Mouse (Mus musculus) neural tube, embryonic 11.5 days (tissue): ENCODE data around the gene Ush2a. TPM values are rescaled to one million over a fixed set of nuclear protein-coding genes. Genes with fewer than 3 reads are reported as not detected.

Experiments
- ATAC-seq: fragments of 200-750 bp; cut with Nextera tagmentation; 2 replicates; pipeline ENCODE4 v1.8.0; 2017; ENCODE audit warnings: moderate number of reproducible peaks, mild to moderate bottlenecking, moderate TSS enrichment, moderate library complexity; ENCODE audit not compliant: insufficient read depth, low FRiP score, low TSS enrichment
- DNase-seq: peaks from one replicate; pipeline ENCODE4 v3.0.0-alpha.2; 2015; ENCODE audit warnings: low spot score
- H3K27ac ChIP-seq: fragments of 300-500 bp; sonication (generic); 2 replicates; pipeline ENCODE4 v1.5.1; 2014; ENCODE audit warnings: low read depth, mild to moderate bottlenecking, low read length
- H3K27me3 ChIP-seq: fragments of 300-500 bp; sonication (generic); 2 replicates; pipeline ENCODE4 v1.6.1; 2014; ENCODE audit warnings: mild to moderate bottlenecking, low read length, mixed read lengths; ENCODE audit not compliant: control insufficient read depth, insufficient read depth
- H3K36me3 ChIP-seq: fragments of 300-500 bp; sonication (generic); 2 replicates; pipeline ENCODE4 v1.6.1; 2014; ENCODE audit warnings: mild to moderate bottlenecking, low read length, moderate library complexity, mixed read lengths; ENCODE audit not compliant: control insufficient read depth, insufficient read depth
- H3K4me1 ChIP-seq: fragments of 300-500 bp; sonication (generic); 2 replicates; pipeline ENCODE4 v1.6.1; 2014; ENCODE audit warnings: low read length, mixed read lengths; ENCODE audit not compliant: control insufficient read depth, insufficient read depth
- H3K4me2 ChIP-seq: fragments of 300-500 bp; sonication (generic); 2 replicates; pipeline ENCODE4 v1.6.1; 2014; ENCODE audit warnings: low read depth, mild to moderate bottlenecking, moderate library complexity
- H3K4me3 ChIP-seq: fragments of 300-500 bp; sonication (generic); 2 replicates; pipeline ENCODE4 v1.5.1; 2014; ENCODE audit warnings: low read depth, low read length
- H3K9ac ChIP-seq: fragments of 300-500 bp; sonication (generic); 2 replicates; pipeline ENCODE4 v1.6.1; 2014; ENCODE audit warnings: mild to moderate bottlenecking, low read length
- H3K9me3 ChIP-seq: fragments of 300-500 bp; sonication (generic); 2 replicates; pipeline ENCODE4 v1.6.1; 2016; ENCODE audit warnings: low read length; ENCODE audit not compliant: control insufficient read depth
- WGBS: fragments of 180-500 bp; shearing (Covaris S2); extraction: QIAGEN DNeasy Blood & Tissue Kit; methylation state at CpG from one replicate; pipeline ENCODE4 v1.1.7; 2014; 5-methylcytosine and 5-hydroxymethylcytosine counted together
- polyA plus RNA-seq: library from polyadenylated mRNA; unstranded; fragments of >200 nt; fragmentation: Nextera tagmentation; extraction: Ambion mirVana; gene quantifications from 2 replicates; pipeline ENCODE4 v1.2.1, GENCODE M21; 2014

Gene Ush2a
- polyA plus RNA-seq, 1 experiment from 2014 or later: 0.07 TPM

DNA sequence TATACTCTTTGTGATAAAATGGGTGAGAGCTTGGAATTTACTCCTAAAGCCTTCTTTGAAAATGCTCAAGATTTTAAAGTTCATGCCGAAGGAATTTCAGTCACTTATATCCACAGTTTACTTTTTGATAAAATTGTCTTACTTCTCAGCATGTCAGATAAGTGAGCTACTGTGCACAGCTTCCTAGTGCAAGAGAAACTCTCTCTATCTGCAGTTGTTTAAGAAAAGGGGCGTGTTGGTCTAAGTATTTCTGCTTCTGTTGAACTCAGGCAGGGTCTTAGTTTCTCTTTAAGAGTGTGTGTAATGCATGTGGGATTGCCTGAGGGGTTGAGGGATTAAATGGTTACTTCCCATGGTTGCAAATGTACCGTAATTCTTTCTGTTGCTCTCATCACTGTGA lies 381.3 kb downstream of the Ush2a start:
- Histone ChIP-seq H3K4me1 (no peaks in the 10 kb centered on the region), H3K9me3 (no peaks in the 10 kb centered on the region), H3K36me3 (no peaks in the 10 kb centered on the region), H3K27me3 (no peaks in the 10 kb centered on the region), H3K27ac (no peak overlapping the region), H3K9ac (no peak overlapping the region), H3K4me3 (no peak overlapping the region), H3K4me2 (no peak overlapping the region)
- no peak for ATAC-seq
- DNase-seq: no peak
- WGBS: 95% methylated on average over 3 of the region's 3 CpGs

DNA sequence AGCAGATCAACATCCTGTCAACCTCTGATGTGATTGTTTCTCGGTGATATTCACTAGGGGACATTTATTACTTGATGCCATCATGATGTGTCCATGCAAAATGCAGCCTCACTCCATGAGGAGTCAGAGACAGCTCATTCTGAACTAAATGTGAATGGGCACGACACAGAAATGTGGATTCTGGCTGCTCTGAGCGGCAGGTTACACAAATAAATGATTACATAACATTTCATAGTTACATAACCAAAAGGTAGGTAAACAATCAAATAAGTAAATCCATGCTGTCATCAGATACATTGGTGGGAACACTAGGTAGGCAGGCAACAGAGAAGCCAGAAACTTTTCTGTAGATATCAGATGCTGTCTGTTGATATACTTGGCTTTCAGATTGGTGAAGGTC lies 391.2 kb downstream of the Ush2a start:
- ATAC-seq (no peak), DNase-seq (no peak)
- Histone ChIP-seq H3K9ac (no peak overlapping the region), H3K4me1 (no peaks in the 10 kb centered on the region), H3K4me3 (no peak overlapping the region), H3K27me3 (no peaks in the 10 kb centered on the region), H3K4me2 (no peak overlapping the region), H3K36me3 (no peaks in the 10 kb centered on the region), H3K9me3 (no peaks in the 10 kb centered on the region), H3K27ac (no peak overlapping the region)
- WGBS: 84% methylated on average over 3 of the region's 3 CpGs

DNA sequence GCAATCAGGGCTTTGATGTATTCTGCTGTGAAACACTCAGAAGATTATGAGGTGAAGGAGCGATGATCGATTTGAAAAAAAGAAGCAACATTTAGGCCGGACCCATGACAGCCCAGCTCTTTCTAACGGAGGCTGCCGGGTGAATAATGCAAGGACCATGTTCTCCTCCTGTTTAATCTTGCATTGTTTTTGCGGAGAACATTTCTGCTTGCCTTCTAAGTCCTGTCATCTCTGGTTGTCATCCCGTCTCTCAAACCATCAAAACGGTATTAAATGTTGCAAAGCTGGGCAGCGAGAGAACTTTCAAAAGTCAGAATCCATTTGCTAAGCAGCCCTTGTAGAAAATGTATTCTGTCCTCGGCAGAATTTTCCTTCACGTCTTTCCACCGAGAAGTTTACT lies 394.3 kb downstream of the Ush2a start:
- no peak overlapping the region for H3K4me3 ChIP-seq
- H3K4me2 ChIP-seq: no peak overlapping the region
- peaks cover 5% of the 10 kb centered on the region for H3K4me1 ChIP-seq
- no peaks in the 10 kb centered on the region for H3K27me3 ChIP-seq
- no peaks in the 10 kb centered on the region for H3K9me3 ChIP-seq
- no peaks in the 10 kb centered on the region for H3K36me3 ChIP-seq
- H3K27ac ChIP-seq: no peak overlapping the region
- 86% methylated on average over 12 of the region's 12 CpGs for WGBS
- ATAC-seq: no peak
- DNase-seq: no peak
- H3K9ac ChIP-seq: no peak overlapping the region

DNA sequence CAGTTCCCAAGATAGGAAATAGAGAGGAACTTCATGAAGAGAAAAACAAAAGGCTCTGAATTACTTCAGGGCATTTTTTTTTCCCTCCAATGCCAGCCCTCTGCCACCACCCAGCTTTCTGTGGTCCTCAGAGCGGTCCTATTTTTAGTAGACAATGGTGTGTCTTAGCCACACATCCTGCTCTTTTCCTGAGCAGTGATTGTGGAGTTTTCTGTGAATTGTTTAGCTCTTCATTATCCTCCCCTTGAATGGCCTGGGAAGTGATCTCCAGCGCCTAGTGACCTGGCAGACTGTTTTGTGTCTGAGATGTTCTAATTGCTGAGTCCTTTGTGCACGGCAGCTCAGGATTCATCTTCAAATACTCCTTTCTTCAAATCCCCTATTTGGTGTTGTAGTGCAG lies 397.3 kb downstream of the Ush2a start:
- Histone ChIP-seq H3K9me3 (no peaks in the 10 kb centered on the region), H3K27ac (no peak overlapping the region), H3K4me3 (no peak overlapping the region), H3K4me1 (peaks cover 5% of the 10 kb centered on the region), H3K27me3 (no peaks in the 10 kb centered on the region), H3K36me3 (no peaks in the 10 kb centered on the region), H3K9ac (no peak overlapping the region), H3K4me2 (no peak overlapping the region)
- DNase-seq: no peak
- no peak for ATAC-seq
- 24% methylated on average over 3 of the region's 3 CpGs for WGBS

DNA sequence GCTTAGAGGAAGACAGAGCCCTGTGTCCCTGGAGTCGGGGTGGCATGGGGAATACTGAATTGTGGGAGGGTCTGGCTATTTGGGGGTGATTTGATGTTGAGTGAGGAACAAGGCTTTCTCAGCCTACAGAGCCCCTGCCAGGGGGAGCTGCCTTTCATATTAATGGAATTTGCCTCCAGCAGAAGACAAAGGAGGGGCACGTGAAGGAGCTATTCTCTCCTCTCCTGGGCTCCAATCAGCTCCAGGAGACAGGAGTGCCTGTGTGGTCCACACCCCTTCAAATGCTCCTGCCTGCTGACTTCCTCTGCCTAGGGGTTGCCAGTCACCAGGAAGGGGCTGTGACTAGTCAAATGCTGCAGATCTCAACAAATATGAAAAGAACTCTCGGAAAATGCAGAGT lies 398.5 kb downstream of the Ush2a start:
- Histone ChIP-seq H3K4me2 (peak overlapping the region; percentile 42), H3K36me3 (no peaks in the 10 kb centered on the region), H3K27me3 (no peaks in the 10 kb centered on the region), H3K9me3 (no peaks in the 10 kb centered on the region), H3K4me1 (peaks cover 5% of the 10 kb centered on the region), H3K4me3 (peak overlapping the region; percentile 4; the same call in 1 of the 2 replicates), H3K9ac (no peak overlapping the region; the same call in 1 of the 2 replicates), H3K27ac (no peak overlapping the region)
- peak; percentile 44 for DNase-seq
- 1% methylated on average over 3 of the region's 3 CpGs for WGBS
- ATAC-seq: 0 out of 2 replicates have a peak, but pooled peaks have one; percentile 41

DNA sequence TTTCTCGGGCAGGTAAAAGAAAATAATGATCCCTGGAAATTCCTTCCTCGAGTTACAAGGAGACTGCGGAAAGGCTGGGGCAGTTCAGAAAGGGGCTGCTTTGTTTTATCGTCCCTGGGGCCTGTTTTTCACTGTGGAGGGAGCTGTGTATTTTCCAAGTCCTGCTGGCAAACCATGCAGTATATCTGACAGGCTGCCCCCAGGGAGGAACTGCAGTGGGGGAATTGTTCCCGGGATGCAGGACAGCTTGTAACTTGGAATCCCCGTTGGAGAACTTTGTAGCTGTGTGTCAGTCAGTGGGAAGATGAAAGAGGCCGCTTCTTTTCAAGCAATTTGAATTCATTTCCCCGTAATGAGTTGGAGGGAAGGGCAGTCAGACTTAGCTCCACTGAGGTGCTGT lies 399.1 kb downstream of the Ush2a start:
- 1% methylated on average over 8 of the region's 8 CpGs for WGBS
- Histone ChIP-seq H3K36me3 (no peaks in the 10 kb centered on the region), H3K9ac (peak overlapping the region; percentile 23), H3K4me2 (peak overlapping the region; percentile 42), H3K4me1 (peaks cover 5% of the 10 kb centered on the region), H3K27ac (no peak overlapping the region), H3K9me3 (no peaks in the 10 kb centered on the region), H3K4me3 (peak overlapping the region; percentile 4; the same call in 1 of the 2 replicates), H3K27me3 (no peaks in the 10 kb centered on the region)
- ATAC-seq (peak; percentile 55; the same call in 1 of the 2 replicates), DNase-seq (peak; percentile 25)

DNA sequence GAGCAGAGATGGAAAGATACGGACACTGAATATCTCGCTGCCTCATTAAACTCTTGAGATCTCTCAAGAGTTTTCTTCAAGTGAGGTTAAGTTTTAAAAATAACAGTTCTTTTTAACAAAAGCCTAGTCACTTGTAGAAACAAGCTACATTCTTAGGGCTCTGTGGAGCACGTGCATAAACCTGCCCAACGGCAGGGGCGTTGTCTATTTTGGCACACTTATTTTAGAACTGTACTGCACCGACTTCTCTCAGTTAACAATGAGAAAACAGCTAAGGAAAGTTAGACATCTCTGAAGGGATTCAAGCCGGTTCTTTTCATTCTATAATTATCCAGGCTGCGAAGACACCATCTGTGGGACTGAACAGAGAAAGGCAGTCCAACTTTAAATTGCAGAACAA lies 405.6 kb downstream of the Ush2a start:
- Histone ChIP-seq H3K4me1 (no peaks in the 10 kb centered on the region), H3K27ac (no peak overlapping the region), H3K9ac (no peak overlapping the region), H3K9me3 (no peaks in the 10 kb centered on the region), H3K36me3 (no peaks in the 10 kb centered on the region), H3K4me3 (no peak overlapping the region), H3K27me3 (no peaks in the 10 kb centered on the region), H3K4me2 (no peak overlapping the region)
- 86% methylated on average over 8 of the region's 8 CpGs for WGBS
- DNase-seq: no peak
- no peak for ATAC-seq

DNA sequence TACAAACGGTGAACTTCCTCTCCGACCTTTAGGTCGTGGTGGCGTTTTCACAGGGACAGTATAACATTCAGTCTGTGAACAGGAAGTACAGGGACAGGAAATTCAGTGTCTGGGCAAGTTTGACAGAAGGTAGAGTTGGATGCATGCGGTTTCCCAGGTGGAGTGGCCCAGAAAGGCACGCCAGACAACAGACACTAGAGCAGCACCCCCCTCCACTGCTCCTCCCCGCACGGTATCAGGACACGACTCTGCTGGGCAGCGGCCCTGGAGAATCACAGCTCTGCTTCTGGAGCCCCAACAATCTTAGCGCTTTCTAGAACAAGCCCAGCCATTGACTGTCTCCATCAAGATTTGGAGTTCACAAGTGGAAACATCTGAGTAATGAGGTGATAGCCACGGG lies 406.7 kb downstream of the Ush2a start:
- no peak overlapping the region for H3K27ac ChIP-seq
- H3K4me3 ChIP-seq: no peak overlapping the region
- no peak overlapping the region for H3K9ac ChIP-seq
- no peaks in the 10 kb centered on the region for H3K4me1 ChIP-seq
- DNase-seq (no peak), ATAC-seq (no peak)
- H3K4me2 ChIP-seq: no peak overlapping the region
- no peaks in the 10 kb centered on the region for H3K36me3 ChIP-seq
- 86% methylated on average over 12 of the region's 12 CpGs for WGBS
- H3K9me3 ChIP-seq: no peaks in the 10 kb centered on the region
- H3K27me3 ChIP-seq: no peaks in the 10 kb centered on the region

DNA sequence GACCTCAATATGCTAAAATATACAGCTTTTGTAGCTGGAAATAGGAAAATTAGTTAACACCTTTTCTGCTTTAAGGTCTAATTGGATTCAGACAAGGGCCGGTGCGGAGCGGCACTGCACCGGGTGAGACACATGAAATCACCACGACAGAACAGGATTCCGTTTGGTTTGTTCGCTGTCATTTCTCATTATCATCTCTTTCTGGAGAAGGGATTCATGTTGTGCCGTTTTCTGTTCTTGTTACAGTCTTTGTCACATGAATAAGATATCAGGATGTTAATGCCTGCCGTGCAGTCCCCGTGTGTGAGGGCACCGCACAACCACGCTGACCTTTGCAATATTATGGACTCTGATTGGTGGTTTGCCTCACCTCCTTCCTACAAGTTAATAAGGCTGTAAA lies 411.0 kb downstream of the Ush2a start:
- ATAC-seq: no peak
- no peak overlapping the region for H3K4me2 ChIP-seq
- WGBS: 94% methylated on average over 12 of the region's 12 CpGs
- H3K27ac ChIP-seq: no peak overlapping the region
- no peaks in the 10 kb centered on the region for H3K27me3 ChIP-seq
- H3K9ac ChIP-seq: no peak overlapping the region
- no peaks in the 10 kb centered on the region for H3K4me1 ChIP-seq
- no peaks in the 10 kb centered on the region for H3K9me3 ChIP-seq
- no peaks in the 10 kb centered on the region for H3K36me3 ChIP-seq
- no peak overlapping the region for H3K4me3 ChIP-seq
- no peak for DNase-seq
